Mouse (Mus musculus) T-helper 1 cell (primary cell): ENCODE measurements around the gene Clasp1.
"Not testable (repeated sequence)": the region's sequence is repeated elsewhere in the genome, so short reads cannot be mapped to it uniquely, and the experiment has no call there.

Source experiments
- in situ Hi-C: fragments of 300-600 bp; cut with MboI, MseI; formaldehyde crosslinking; loops from one replicate; pipeline ENCODE4 v1.15.1; 2025; ENCODE audit warnings: high pct_unique_total_duplicates

The Clasp1 gene

DNA sequence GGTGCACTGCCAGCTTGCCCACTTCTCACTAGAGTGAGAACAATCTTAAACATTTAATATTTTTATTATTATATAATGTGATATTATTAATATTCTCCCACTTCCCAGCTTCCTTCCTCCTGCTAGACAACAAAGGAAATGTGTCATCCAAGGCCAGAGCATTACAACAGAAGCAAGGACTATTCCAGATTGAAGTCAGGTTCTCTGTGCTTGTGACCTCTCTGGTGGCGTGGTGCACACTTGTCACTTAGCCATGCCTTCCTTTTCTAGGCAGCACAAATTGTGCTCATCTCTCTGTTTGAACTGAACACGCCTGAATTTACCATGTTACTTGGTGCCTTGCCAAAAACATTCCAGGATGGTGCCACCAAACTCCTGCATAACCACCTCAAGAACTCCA is 170.9 kb downstream of the Clasp1 start:
- in situ Hi-C loops: no loop called here

DNA sequence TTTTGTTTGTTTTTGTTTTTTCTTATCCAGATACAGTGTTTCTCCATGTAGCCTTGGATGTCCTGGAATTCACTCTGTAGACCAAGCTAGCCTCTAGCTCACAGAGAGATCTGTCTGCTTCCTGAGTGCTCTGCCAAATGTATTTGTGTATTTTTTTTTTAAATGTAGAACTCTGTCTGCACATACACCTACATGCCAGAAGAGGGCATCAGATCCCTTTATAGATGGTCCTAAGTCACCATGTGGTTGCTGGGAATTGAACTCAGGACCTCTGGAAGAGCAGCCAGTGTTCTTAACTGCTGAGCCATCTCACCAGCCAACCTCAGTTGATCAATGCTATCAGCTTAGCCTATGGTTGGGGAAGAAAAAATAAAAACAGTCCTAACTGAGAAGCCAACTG is 175.7 kb downstream of the Clasp1 start:
- in situ Hi-C loops: no loop called here

- in situ Hi-C loops: loop anchor here (5.0 kb wide), 1 partner anchor 190 kb away; no protein-coding TSS in a partner anchor
Observed at GRCm38 (mm10) chr1:118567659-118568058, 178.8 kb downstream of the Clasp1 start.

DNA sequence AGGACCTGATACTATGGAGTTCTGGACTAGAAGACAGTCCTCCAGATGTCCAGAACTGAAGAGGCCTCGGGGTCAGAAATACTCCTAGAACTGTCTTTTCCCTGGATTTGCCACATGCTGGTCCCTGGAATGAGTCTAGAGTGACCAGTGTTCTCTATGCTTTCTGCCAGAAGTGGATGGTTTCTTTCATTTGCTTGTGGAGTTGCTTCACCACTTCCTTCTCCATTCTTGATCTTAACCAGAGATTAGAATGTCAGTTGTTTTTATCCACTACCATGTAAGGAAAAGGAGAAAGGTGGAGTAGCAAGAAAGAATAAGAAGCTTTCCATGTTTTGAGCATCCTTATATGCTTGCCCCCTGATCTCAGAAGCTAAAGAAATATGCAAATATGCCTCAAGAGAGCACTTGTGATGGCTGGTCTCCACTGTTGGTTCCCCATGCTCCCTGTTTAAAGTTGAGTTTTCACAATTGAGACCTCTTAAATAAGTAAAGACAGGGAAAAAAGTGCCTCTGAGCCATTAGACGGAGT is 191.4 kb downstream of the Clasp1 start:
- in situ Hi-C loops: no loop called here

- in situ Hi-C loops: no loop called here
Observed at GRCm38 (mm10) chr1:118581179-118581578, 192.3 kb downstream of the Clasp1 start.

DNA sequence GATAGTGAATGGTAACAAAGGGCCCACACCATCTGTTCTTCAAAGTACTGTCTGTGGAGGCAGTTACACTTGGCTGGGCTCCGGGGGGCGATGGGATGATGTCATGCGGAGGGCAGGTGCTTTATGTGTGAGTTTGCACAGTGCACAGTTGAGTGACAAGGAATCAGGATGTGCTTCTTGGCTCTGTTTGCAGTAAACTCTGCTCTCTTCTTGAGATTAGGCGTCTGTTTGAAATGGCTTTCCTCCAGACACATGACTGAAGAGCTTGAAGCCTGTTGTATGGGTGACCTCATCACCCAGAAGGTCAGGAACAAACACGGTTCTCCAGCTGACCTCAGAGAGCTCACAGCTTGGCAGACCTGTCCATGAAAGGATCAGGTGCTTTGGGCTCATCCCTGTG is 200.9 kb downstream of the Clasp1 start:
- in situ Hi-C loops: no loop called here

- in situ Hi-C loops: no loop called here
Observed at GRCm38 (mm10) chr1:118592933-118593332, 204.1 kb downstream of the Clasp1 start.

DNA sequence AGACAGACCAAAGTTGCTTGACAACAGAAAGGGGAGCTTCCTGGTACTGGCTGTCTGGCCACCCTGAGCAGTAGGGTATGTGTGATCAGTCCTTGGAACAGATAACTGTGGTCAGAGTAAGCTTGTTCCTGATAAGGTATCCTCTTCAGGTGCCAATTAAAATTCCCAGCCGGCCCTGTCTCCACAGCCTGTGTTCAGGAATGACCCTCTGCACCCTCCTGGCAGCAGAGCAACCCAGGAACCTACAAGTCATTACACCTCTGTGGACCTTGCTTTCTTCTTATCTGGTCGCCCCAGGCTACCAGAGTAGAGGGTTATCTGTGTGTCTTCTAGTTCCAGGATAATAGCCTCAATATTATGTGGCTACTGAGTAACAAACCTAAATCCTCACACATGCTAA is 206.5 kb downstream of the Clasp1 start:
- in situ Hi-C loops: no loop called here

DNA sequence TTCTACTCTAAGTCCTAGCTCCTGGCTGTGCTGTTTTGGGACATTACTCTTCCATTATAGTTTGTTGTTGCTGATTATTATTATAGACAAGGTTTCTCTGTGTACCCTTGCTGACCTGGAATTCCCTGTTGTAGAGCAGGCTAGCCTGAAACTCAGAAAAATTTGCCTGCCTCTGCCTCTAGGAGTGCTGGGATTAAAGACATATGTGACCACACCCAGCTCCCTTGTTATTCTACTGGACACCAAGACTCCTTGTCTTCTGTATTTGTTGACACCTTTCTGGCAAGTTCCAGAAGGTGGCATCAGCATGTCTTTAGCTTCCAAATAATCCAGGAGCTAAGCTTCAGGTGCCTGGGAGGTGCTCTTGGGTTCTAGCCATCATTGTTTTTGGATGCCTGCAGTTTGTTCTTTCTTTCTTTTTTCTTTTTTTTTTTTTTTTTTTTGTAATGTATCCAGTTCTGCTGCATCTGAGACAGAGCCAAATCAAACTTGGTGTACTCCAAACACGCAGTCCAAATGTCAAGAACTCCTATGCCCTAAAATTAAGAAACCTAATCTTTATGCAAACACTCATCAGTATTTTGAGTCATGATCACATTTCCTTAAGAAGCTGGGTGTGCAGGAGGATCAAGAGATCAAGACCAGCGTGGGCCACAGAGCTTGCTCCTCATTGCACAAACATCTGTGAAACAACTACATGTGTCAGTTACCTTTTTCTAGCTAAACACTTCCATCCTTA is 208.8 kb downstream of the Clasp1 start:
- in situ Hi-C loops: no loop called here

DNA sequence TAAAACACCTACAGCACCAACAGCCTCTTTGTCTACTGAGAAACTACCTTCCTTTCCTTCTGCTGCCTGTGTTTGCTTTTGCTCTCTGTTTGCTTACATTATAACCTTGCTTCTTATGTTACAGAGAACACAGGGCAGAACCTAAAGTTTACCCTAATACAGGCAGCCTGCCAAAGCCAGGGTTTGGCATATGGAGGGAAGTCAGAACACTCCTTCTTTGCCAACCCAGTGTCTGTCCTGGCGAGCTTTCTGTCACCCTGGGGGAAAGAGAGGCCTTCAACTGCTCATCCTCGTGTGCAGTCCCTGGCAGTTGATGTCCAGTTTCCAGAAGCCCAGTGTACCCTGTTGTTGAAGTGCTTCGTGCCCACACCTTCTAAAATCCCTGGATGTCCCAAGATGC is 209.5 kb downstream of the Clasp1 start:
- in situ Hi-C loops: no loop called here

DNA sequence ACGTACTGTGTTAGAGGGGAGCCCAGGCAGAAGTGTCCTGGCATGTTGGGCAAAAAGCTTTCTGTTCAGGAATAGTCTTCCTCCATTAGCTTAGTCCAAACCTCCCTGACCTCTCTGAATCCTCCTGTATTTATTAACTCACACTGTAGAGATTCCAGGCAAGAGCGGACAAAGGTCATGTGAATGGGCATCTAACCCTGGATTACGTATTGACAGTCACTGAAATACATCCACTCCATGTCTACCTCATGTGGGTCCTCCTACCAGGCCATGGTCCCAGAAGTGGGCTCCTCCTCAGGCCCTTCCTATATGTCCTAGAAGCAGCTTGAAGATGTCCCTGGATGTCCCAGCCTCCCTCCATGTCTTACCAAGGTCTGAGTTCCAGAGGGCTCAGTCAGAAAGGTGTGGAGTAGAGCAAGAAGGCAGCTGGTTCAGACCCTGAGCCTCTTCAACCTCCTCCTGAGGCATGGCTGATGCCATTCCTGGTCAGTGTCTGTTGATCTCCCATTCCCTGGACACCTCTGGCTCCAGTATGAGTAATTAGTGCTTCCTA is 224.8 kb downstream of the Clasp1 start:
- in situ Hi-C loops: no loop called here

GRCm38 (mm10) chr1:118621055-118621454 is 232.2 kb downstream of the Clasp1 start:
- in situ Hi-C loops: not testable (repeated sequence)

DNA sequence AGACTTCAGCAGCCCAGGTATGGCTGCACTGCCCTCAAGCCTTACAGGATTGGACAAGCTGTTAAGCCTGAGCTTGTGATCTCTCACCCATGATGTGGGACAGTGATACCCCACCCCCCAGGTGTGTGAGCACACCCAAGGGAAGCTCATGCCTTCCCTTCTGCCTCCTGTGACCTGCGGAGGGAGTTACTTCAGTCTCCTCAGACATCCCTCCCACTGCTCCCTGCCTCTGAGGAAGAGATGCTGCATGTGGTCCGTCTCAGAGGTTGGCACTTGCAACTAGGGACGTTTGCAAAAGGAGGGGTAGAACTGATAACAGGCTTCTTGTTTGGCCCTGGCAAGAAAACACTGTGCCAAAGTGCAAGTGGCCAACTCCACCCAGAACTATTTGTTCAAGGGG is 234.0 kb downstream of the Clasp1 start:
- in situ Hi-C loops: no loop called here

DNA sequence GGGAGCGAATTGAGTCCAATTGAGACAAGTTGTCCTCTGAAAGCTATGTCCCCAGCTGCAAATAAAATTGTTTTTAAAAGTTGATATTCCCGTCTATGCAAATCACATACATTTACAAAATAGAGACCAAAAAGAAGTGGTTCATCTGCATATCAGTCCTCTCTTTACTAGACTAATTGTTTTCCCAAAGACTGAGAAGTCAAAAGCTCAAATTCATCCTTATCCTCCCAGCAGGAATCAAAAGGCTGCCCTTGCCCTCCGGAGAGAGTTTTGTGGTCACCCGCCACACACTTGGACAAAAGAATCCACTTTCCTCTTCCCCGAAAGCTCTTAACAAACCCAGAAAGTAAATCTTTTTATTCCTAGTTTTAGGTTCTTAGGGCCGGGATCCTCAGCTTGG is 236.6 kb downstream of the Clasp1 start:
- in situ Hi-C loops: no loop called here

- in situ Hi-C loops: no loop called here
Observed at GRCm38 (mm10) chr1:118625921-118626320, 237.1 kb downstream of the Clasp1 start.

- in situ Hi-C loops: no loop called here
Observed at GRCm38 (mm10) chr1:118626452-118626851, 237.6 kb downstream of the Clasp1 start.

GRCm38 (mm10) chr1:118627781-118628464 is 239.1 kb downstream of the Clasp1 start, which contains the start of gene Tfcp2l1:
Tfcp2l1 (plus strand) TSS chr1:118627945.
- in situ Hi-C loops: no loop called here

DNA sequence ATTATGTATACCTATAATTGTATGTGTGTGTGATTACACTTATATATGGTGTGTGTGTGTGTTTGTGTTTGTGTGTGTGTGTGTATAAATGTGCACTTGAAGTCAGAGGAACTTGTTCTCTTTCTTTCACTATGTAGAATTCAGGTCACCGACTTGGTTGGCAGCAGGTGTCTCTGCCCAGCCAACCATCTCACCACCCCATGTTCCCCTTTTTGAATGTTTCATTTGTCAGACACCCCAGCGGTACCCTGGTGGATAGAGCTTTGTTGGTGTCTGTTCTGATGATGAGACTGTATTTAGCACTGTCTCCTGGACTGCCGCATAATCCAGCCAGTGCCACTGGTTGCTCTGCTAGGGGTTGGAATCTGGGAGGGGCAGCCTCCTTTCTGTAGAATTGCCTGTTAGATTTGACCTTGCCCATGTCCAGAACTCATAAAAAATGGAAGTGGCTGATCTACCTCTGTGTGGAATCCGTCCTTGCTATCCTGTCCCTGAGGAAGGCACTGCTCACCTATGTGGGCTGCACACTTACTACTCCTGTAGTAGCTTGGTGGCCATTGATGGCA is 244.6 kb downstream of the Clasp1 start:
- in situ Hi-C loops: no loop called here

- in situ Hi-C loops: no loop called here
Observed at GRCm38 (mm10) chr1:118642296-118642999, 253.6 kb downstream of the Clasp1 start.

DNA sequence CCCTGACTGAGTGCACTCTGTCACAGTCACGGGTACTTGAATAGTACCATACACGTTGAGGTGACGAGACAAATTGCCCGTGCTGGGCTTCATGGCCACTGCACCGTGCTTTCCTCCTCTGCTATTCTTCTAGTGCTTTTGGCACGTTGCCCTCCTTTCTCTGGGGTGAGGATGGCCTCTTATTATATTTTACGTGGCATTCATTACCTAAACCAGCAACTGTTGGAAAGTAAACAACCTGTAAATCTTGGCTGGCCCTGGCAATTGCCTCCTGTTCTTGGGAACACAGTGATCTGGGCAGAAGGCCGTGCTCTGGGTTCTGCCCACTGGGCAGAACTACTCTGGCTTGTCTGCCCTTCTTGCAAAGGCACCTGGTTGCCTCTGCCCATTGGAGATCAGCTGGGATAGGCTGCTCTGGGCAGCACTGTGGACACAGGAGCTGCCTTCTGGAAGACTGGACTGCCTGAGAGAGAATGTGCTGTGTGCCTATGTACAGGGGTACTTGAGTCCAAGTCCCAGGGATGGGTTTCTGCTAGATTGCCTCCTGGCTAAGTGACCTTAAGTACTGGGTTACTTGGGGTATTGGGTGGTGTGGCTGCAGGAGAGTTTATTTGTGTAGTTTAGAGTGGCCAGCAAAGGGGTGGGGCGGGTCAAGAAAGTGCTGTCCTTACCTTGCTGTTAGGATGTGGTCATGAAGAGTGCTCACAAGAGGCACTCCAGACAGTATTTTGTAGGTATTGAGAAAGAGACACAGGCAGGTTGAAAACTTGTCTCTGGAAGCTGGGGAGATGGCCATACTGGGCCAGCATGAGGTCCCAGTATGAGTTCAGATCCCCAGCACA is 254.5 kb downstream of the Clasp1 start:
- in situ Hi-C loops: no loop called here

DNA sequence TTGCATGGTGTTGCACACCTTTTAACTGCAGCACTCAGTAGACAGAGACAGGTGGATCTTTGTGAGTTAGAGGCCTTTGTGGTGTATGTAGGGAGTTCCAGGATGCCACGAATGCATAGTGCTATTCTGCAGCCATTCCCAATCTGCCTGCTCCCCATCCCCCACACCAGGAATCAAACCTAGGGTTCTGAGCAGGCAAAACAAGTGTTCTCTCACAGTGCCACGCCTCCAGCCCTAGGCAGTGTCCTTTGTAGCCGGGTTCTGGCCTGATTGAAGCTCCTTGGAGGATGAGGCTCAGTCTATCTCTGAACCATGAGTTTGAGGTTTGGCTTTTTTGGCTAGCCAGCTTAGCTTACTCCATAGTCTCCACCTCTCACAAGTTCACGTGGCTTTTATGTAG is 256.8 kb downstream of the Clasp1 start:
- in situ Hi-C loops: no loop called here
